Mouse (Mus musculus) G1E (cell line): ENCODE results near the gene Nalcn.

ENCODE experiments used
- GATA1 ChIP-seq: IDR thresholded peaks from 2 replicates; pipeline ENCODE4 v1.6.1; 2012; ENCODE audit warnings: borderline replicate concordance, low read length, inconsistent platforms, mixed read lengths
- POLR2AphosphoS5 ChIP-seq: IDR thresholded peaks from 2 replicates; pipeline ENCODE4 v1.6.1; 2012; ENCODE audit warnings: low read depth, low read length, inconsistent platforms; ENCODE audit not compliant: insufficient replicate concordance

GRCm38 (mm10) chr14:123554936-123555335 is 72.0 kb downstream of the Nalcn start:
- no peak for TF ChIP-seq POLR2AphosphoS5
- no peak for TF ChIP-seq GATA1
